Mouse (Mus musculus) hindbrain, postnatal 0 days (tissue): ENCODE measurements around the gene Nnat. TPM values are rescaled to one million over a fixed set of nuclear protein-coding genes. Genes with fewer than 3 reads are reported as not detected.
A peak's percentile ranks its signal among the peaks of the same experiment; 100 is the strongest.

Experiments
- ATAC-seq: fragments of 200-750 bp; cut with Nextera tagmentation; 2 replicates; pipeline ENCODE4 v1.8.0; 2017; ENCODE audit warnings: mild to moderate bottlenecking, moderate TSS enrichment, moderate library complexity
- DNase-seq: peaks from one replicate; pipeline ENCODE4 v3.0.0-alpha.2; 2015; ENCODE audit warnings: low spot score
- H3K27ac ChIP-seq: fragments of 300-500 bp; sonication (generic); 2 replicates; pipeline ENCODE4 v1.5.1; 2014; ENCODE audit warnings: mild to moderate bottlenecking
- H3K27me3 ChIP-seq: fragments of 300-500 bp; sonication (generic); 2 replicates; pipeline ENCODE4 v1.6.1; 2014; ENCODE audit warnings: low read length, mixed read lengths; ENCODE audit not compliant: insufficient read depth
- H3K36me3 ChIP-seq: fragments of 300-500 bp; sonication (generic); 2 replicates; pipeline ENCODE4 v1.6.1; 2014; ENCODE audit warnings: low read length, mixed read lengths; ENCODE audit not compliant: insufficient read depth
- H3K4me1 ChIP-seq: fragments of 300-500 bp; sonication (generic); 2 replicates; pipeline ENCODE4 v1.6.1; 2014; ENCODE audit warnings: antibody characterized with exemption, low read length, mixed read lengths; ENCODE audit not compliant: insufficient read depth
- H3K4me2 ChIP-seq: fragments of 300-500 bp; sonication (generic); 2 replicates; pipeline ENCODE4 v1.6.1; 2014; ENCODE audit warnings: low read depth, mild to moderate bottlenecking, low read length, moderate library complexity, mixed read lengths
- H3K4me3 ChIP-seq: fragments of 300-500 bp; sonication (generic); 2 replicates; pipeline ENCODE4 v1.5.1; 2014; ENCODE audit warnings: low read length
- H3K9ac ChIP-seq: fragments of 300-500 bp; sonication (generic); replicated peaks from 2 replicates; pipeline ENCODE4 v1.6.1; 2014; ENCODE audit warnings: mild to moderate bottlenecking, low read length, moderate library complexity, mixed read lengths
- H3K9me3 ChIP-seq: fragments of 300-500 bp; sonication (generic); 2 replicates; pipeline ENCODE4 v1.6.1; 2016; ENCODE audit warnings: low read length, mixed read lengths
- CTCF ChIP-seq: IDR thresholded peaks from 2 replicates; pipeline ENCODE4 v1.5.1; 2016; ENCODE audit warnings: antibody characterized with exemption, control low read depth, low read depth
- WGBS: fragments of 180-500 bp; shearing (Covaris S2); extraction: QIAGEN DNeasy Blood & Tissue Kit; methylation state at CpG from one replicate; pipeline ENCODE4 v1.1.7; 2014; 5-methylcytosine and 5-hydroxymethylcytosine counted together
- polyA plus RNA-seq: library from polyadenylated mRNA; unstranded; fragments of >200 nt; fragmentation: Nextera tagmentation; extraction: Ambion mirVana; gene quantifications from 2 replicates; pipeline ENCODE4 v1.2.1, GENCODE M21; 2015
- total RNA-seq: library from RNA; depleted of rRNA; stranded (reverse); fragments of >200 nt; gene quantifications from 2 replicates; pipeline ENCODE4 v1.2.3, GENCODE M21; 2014; rRNA removed

Nnat gene
- 8,203 and 10,251 TPM in 2 replicates for total RNA-seq
- 5,188 and 5,840 TPM in 2 replicates for polyA plus RNA-seq

DNA sequence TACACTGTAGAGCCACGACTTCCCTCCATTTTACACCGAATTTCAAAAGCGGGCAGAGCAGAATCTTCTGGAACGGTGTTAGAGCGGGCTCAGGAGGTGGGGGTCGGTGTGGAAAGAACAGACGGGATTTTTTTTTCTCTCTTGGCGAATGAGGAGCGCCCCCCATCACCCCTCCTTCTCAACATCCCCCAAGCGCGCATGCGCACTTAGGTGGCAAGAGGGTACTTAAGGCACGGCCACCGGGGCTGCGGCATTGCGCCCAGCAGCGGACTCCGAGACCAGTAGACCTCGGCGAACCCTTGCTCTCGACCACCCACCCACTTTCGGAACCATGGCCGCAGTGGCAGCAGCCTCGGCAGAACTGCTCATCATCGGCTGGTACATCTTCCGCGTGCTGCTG, at the start of gene Nnat:
Gene Nnat (plus strand): TSS at position 221 of the 400 bp plus-strand sequence.
- H3K4me2 ChIP-seq, result peak within 1 kb of the TSS; percentile 66
- DNase-seq, result peak; percentile 94
- H3K27ac ChIP-seq, result peak within 1 kb of the TSS; percentile 86
- peak; percentile 67 for ATAC-seq
- peaks cover 5% of the 10 kb centered on the region; the same call in 1 of the 2 replicates for H3K9me3 ChIP-seq
- peak within 1 kb of the TSS; percentile 74 for H3K9ac ChIP-seq
- H3K4me3 ChIP-seq, result peak within 1 kb of the TSS; percentile 54
- 0 out of 2 replicates have a peak, but pooled peaks cover 1% of the 10 kb centered on the region for H3K4me1 ChIP-seq
- no peaks in the 10 kb centered on the region for H3K27me3 ChIP-seq
- peaks cover 7% of the 10 kb centered on the region; the same call in 1 of the 2 replicates for H3K36me3 ChIP-seq
- no peak for TF ChIP-seq CTCF
- whole genome bisulfite sequencing, result 53% methylated on average over 27 of the region's 27 CpGs

- Histone ChIP-seq H3K36me3 (no peaks in the 10 kb centered on the region), H3K9ac (no peak overlapping the region), H3K4me3 (no peak overlapping the region), H3K27ac (no peak overlapping the region), H3K4me1 (peaks cover 14% of the 10 kb centered on the region), H3K27me3 (no peaks in the 10 kb centered on the region), H3K9me3 (no peaks in the 10 kb centered on the region), H3K4me2 (no peak overlapping the region)
- ATAC-seq (no peak), DNase-seq (no peak)
- 82% methylated on average over 9 of the region's 9 CpGs for WGBS
- TF ChIP-seq CTCF, result no peak
These were observed 47.0 kb upstream of the Nnat start for GRCm38 (mm10) chr2:157512859-157513258.

- H3K4me1 ChIP-seq, result peaks cover 19% of the 10 kb centered on the region
- no peaks in the 10 kb centered on the region for H3K9me3 ChIP-seq
- 37% methylated on average over 9 of the region's 9 CpGs for WGBS
- ATAC-seq (no peak), DNase-seq (no peak)
- TF ChIP-seq CTCF, result no peak
- H3K4me2 ChIP-seq, result no peak overlapping the region
- no peaks in the 10 kb centered on the region for H3K27me3 ChIP-seq
- no peaks in the 10 kb centered on the region for H3K36me3 ChIP-seq
- H3K9ac ChIP-seq, result no peak overlapping the region
- H3K27ac ChIP-seq, result no peak overlapping the region
- H3K4me3 ChIP-seq, result no peak overlapping the region
These were observed 46.1 kb upstream of the Nnat start for GRCm38 (mm10) chr2:157513737-157514208.

- no peak overlapping the region for H3K27ac ChIP-seq
- no peak for ATAC-seq
- H3K4me3 ChIP-seq, result no peak overlapping the region
- no peaks in the 10 kb centered on the region for H3K27me3 ChIP-seq
- 22% methylated on average over 4 of the region's 4 CpGs for WGBS
- H3K9me3 ChIP-seq, result no peaks in the 10 kb centered on the region
- no peaks in the 10 kb centered on the region for H3K36me3 ChIP-seq
- no peak for DNase-seq
- no peak overlapping the region for H3K9ac ChIP-seq
- H3K4me2 ChIP-seq, result no peak overlapping the region
- peaks cover 19% of the 10 kb centered on the region for H3K4me1 ChIP-seq
- TF ChIP-seq CTCF, result no peak
These were observed 45.5 kb upstream of the Nnat start for GRCm38 (mm10) chr2:157514353-157514752.

- H3K4me3 ChIP-seq, result no peak overlapping the region
- WGBS, result 40% methylated on average over 6 of the region's 6 CpGs
- no peak overlapping the region for H3K9ac ChIP-seq
- H3K27ac ChIP-seq, result 0 out of 2 replicates have a peak overlapping the region, but pooled peaks have one; percentile 15
- H3K9me3 ChIP-seq, result no peaks in the 10 kb centered on the region
- H3K4me2 ChIP-seq, result no peak overlapping the region
- H3K4me1 ChIP-seq, result peaks cover 25% of the 10 kb centered on the region
- DNase-seq, result peak; percentile 56
- TF ChIP-seq CTCF, result no peak
- no peak for ATAC-seq
- no peaks in the 10 kb centered on the region for H3K27me3 ChIP-seq
- no peaks in the 10 kb centered on the region for H3K36me3 ChIP-seq
These were observed 42.4 kb upstream of the Nnat start for GRCm38 (mm10) chr2:157517526-157517925.

- Histone ChIP-seq H3K4me1 (peaks cover 21% of the 10 kb centered on the region), H3K27me3 (no peaks in the 10 kb centered on the region)
- peak; percentile 11 for DNase-seq
These were observed 41.4 kb upstream of the Nnat start for GRCm38 (mm10) chr2:157518451-157518850.

DNA sequence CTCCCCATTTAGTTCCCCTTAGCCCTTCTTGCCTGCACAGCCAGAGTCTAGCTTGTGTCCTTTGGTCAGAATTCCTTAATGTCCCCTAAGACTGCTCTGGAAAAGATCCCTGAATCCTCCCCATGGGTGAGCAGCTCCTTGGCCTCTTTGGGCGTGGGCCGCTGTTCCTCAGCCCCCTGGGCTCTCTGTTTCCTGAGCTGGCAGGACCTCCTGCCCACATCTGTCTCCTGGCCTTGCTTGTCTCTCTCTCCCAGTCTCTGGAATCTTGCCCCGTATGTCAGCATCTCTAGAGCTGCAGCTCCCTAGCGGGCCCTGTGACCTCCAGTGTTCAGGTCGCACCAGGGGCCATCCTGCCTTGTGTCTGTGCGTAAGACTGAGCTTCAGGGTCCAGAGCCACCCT, 40.4 kb upstream of the Nnat start:
- WGBS, result 55% methylated on average over 6 of the region's 6 CpGs
- TF ChIP-seq CTCF, result no peak
- Histone ChIP-seq H3K9ac (no peak overlapping the region), H3K27me3 (no peaks in the 10 kb centered on the region), H3K4me2 (no peak overlapping the region), H3K4me3 (no peak overlapping the region), H3K27ac (0 out of 2 replicates have a peak overlapping the region, but pooled peaks have one; percentile 17), H3K4me1 (peaks cover 15% of the 10 kb centered on the region), H3K9me3 (no peaks in the 10 kb centered on the region), H3K36me3 (no peaks in the 10 kb centered on the region)
- DNase-seq (no peak), ATAC-seq (no peak)

More at GRCm38 (mm10) chr2:157518451-157518850, 41.4 kb upstream of the Nnat start:
- Histone ChIP-seq H3K9me3 (no peaks in the 10 kb centered on the region), H3K36me3 (no peaks in the 10 kb centered on the region), H3K9ac (no peak overlapping the region), H3K27ac (no peak overlapping the region), H3K4me3 (no peak overlapping the region), H3K4me2 (no peak overlapping the region)
- no peak for ATAC-seq
- TF ChIP-seq CTCF, result no peak
- 28% methylated on average over 7 of the region's 7 CpGs for WGBS
